Mouse (Mus musculus): Measurements from ENCODE around the gene Cyp2b19. TPM values are rescaled to one million over a fixed set of nuclear protein-coding genes. Genes with fewer than 3 reads are reported as not detected.

The Cyp2b19 gene
- total RNA-seq, 2 experiments from 2014 or later: not detected

Other genes with a start within 250 kb of the Cyp2b19 start
- not detected for gene Nlrp9a, start 222.1 kb upstream of the Cyp2b19 start, total RNA-seq (2021)
- not detected for gene Vmn1r185, start 138.7 kb upstream of the Cyp2b19 start, total RNA-seq (2021)
- not detected for gene Cyp2b23, start 70.7 kb upstream of the Cyp2b19 start, total RNA-seq (2021)
- not detected for gene Cyp2g1, start 51.8 kb downstream of the Cyp2b19 start, total RNA-seq (2021)
- gene Cyp2a5, start 78.2 kb downstream of the Cyp2b19 start, total RNA-seq (2021): not detected
- not detected for gene Cyp2a22, start 182.2 kb downstream of the Cyp2b19 start, total RNA-seq (2021)

Data from gastrocnemius, adult 18-20 months (tissue).